Mouse (Mus musculus): ENCODE data around the gene Nckap1.

Gene Nckap1

DNA sequence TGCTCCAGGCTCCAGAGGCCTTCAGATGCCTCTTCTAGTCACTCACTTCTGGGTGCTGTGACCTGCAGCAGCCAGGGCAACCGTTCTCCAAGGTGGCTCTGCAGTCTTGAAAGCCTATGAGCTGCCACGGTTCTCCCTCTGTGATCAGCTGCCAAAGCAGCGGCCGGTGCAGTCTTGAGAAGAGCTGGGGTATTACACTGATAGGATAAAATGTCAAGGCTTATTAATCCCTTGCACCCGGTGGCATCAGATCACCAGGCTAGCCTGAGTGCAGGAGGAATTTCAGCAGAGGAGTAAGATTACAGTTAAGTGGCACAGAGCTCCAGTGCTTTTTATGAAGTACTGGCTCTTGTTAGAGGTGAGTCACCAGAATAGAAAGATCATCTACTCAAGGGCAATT, 94.3 kb downstream of the Nckap1 start:
- no peak for TF ChIP-seq GATA4 (IDR thresholded peaks at IDR 0.05; ENCODE audit: insufficient replicate concordance, low read length)

DNA sequence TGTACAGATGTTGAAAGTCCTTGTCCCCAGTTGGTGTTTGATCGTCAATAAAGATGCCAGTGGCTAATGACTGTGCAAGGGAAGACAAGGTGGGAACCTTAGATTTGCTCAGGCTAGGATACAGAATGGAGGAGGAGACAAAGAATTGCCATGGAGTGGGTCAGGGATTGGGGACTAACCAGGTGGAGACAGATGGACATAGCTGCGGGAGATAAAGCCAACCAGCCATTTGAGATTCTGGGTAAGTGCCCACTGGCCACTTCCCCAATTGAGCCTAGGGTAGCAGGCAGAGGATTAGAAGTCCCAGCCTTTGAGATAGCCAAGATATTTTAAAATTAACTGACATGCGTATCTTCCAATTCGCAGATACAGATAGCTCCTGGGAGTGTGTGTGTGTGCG, 96.2 kb downstream of the Nckap1 start:
- no peak for TF ChIP-seq GATA4 (IDR thresholded peaks at IDR 0.05; ENCODE audit: insufficient replicate concordance, low read length)

DNA sequence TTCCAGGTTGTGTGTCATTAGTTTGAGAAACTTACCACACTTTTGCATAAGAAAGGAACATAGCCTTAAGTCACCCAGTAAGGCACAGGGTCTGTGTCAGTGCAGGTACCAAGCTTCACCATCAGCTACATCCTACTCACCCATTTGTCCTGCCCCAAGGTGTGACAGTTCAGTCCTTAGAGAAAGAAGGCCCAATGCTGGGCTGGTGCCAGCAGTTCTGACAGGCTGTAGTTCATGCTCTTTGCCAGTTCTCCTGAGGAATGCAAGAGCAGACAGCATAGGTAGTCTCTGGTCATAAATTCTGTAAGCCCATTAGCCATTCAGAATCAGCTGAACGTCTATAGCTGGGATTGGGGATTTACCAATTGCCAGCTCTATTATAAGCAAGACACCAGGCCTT, 105.3 kb downstream of the Nckap1 start:
- no peak for TF ChIP-seq GATA4 (IDR thresholded peaks at IDR 0.05; ENCODE audit: insufficient replicate concordance, low read length)

DNA sequence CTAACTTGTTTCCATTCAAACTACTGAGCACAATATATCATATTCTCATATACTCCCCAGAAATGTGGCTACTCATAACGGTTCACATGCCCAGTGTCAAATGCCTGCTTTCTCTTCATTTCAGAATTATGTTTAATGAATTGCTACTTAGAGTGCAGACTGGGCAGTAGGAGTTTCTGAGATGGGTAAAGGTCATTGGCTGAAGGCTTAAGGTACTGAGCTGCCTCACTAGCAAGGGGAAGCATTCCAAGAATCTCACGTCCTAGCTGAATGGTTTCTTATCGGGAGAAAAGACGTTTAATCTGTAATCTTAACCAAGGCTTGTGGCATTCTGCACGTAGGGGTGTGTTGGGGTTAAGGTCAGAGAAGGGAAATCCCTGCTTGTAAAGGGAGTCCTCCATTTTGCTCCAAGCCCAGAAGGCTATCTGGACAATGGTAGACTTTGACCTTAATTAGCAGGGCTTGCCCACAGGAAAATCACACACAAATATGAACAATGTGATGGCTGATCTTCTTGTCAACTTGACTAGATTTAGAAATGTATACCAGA, 106.9 kb downstream of the Nckap1 start:
- no peak for TF ChIP-seq GATA4 (IDR thresholded peaks at IDR 0.05; ENCODE audit: insufficient replicate concordance, low read length)

DNA sequence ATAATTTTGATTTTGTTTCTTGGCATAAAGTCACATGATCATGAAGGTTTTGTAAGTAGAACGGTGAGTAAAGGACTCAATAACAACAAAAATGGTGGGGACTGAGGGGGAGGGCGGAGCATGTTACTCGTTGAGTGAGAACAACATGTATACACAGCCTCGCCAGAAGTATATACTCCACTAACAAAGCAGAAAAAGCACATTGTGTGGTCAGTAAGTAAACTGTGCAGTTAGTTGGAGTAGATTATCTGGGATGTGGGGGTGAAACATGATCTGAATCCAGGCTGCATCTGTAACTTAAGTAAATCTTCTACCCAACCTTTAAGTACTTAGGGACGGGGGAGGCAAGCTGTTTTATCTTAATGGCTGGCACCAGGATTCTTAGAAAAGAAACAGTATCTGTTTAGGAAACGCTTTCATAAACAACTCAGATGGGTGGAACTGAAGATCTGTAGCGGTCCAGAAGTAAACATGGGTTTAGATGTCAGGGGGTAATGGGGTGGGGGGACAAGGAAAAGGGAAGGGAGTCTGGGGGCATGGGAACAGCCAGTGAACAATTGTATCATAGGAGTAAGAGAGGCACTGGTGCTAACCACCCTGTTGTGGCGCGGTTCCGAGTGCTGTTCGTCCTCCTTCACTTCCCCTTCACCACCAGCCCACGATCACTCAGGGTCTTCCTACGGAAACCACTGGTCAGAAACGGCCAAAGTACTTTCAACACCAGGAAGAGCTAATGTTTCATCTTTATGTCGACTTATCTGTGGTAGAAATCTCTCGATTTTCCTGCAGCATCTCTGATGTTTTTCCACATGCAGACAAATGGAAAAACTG, 115.0 kb downstream of the Nckap1 start:
- no peak for TF ChIP-seq GATA4 (IDR thresholded peaks at IDR 0.05; ENCODE audit: insufficient replicate concordance, low read length)

DNA sequence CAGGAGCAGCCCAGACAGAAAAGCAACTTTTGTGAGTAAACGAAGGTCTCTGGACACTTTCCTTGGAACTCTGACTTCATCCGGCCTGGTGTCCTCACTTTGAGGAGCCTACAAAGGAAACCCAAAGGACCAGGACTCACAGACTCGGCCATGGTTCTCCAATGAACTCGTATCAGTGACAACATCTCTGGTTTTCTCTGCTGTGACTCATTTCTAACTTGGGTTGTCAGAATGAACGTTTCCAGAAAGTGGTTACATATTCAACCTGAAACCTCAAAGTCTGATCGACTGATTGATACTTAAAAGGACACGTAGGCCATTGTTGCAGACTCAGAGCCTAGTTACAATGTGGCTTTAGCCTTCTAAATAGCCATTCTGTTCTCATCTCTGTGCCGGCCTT, 119.4 kb downstream of the Nckap1 start:
- TF ChIP-seq GATA4 (IDR thresholded peaks at IDR 0.05; ENCODE audit: insufficient replicate concordance, low read length), result no peak

Measured in liver, adult (tissue).